Mouse (Mus musculus): ENCODE measurements around the gene Abl2.

DNA sequence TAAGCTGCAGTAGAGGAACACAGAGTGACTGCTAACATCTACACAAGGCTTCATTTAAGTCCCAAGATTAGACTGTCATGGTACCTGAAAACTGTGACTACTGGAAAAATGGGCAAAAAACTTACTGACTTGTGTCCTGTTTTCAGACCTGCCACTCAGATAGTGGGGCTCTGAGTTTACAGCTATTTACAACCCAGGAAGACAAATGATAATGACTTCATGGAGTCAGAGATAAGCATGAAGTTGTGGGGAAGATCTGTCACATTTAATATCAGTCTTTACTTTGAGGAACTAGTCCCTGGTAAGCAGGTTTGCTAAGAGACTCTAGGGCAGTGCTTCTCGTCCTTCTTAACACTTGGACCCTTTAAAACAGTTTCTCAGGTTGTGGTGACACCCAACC is 51.7 kb downstream of the Abl2 start:
- TF ChIP-seq CTCF (IDR thresholded peaks at IDR 0.05; ENCODE audit: borderline replicate concordance, insufficient read depth, low read depth, low read length) (no peak), POLR2A (IDR thresholded peaks at IDR 0.05; ENCODE audit: borderline replicate concordance, insufficient read depth, low read length) (no peak)
